Mouse (Mus musculus): ENCODE results near the gene Itgb5.
A peak's percentile ranks its signal among the peaks of the same experiment; 100 is the strongest.

The Itgb5 gene

GRCm38 (mm10) chr16:33879031-33879430 is 49.6 kb downstream of the Itgb5 start:
- DNase-seq = no peak

- DNase-seq = no peak
These were observed 50.1 kb downstream of the Itgb5 start for GRCm38 (mm10) chr16:33879556-33879955.

GRCm38 (mm10) chr16:33880765-33881164 is 51.3 kb downstream of the Itgb5 start:
- no peak for DNase-seq

GRCm38 (mm10) chr16:33882540-33882939 is 53.1 kb downstream of the Itgb5 start:
- no peak for DNase-seq

- DNase-seq = no peak
These were observed 53.8 kb downstream of the Itgb5 start for GRCm38 (mm10) chr16:33883046-33883975.

GRCm38 (mm10) chr16:33884201-33884600 is 54.7 kb downstream of the Itgb5 start:
- no peak for DNase-seq

- no peak for DNase-seq
These were observed 55.6 kb downstream of the Itgb5 start for GRCm38 (mm10) chr16:33885021-33885471.

- DNase-seq = no peak
These were observed 56.3 kb downstream of the Itgb5 start for GRCm38 (mm10) chr16:33885671-33886328.

GRCm38 (mm10) chr16:33886665-33887064 is 57.2 kb downstream of the Itgb5 start:
- DNase-seq = no peak

GRCm38 (mm10) chr16:33887981-33888380 is 58.5 kb downstream of the Itgb5 start:
- no peak for DNase-seq

- DNase-seq = no peak
These were observed 59.6 kb downstream of the Itgb5 start for GRCm38 (mm10) chr16:33889000-33889607.

- no peak for DNase-seq
These were observed 61.6 kb downstream of the Itgb5 start for GRCm38 (mm10) chr16:33891099-33891498.

- peak; percentile 49 for DNase-seq
These were observed 62.3 kb downstream of the Itgb5 start for GRCm38 (mm10) chr16:33891561-33892281.

- no peak for DNase-seq
These were observed 63.1 kb downstream of the Itgb5 start for GRCm38 (mm10) chr16:33892539-33892938.

GRCm38 (mm10) chr16:33893796-33894195 is 64.3 kb downstream of the Itgb5 start:
- DNase-seq = no peak

GRCm38 (mm10) chr16:33894449-33894848 is 65.0 kb downstream of the Itgb5 start:
- no peak for DNase-seq

GRCm38 (mm10) chr16:33895690-33896089 is 66.2 kb downstream of the Itgb5 start:
- DNase-seq = no peak

- DNase-seq = no peak
These were observed 67.3 kb downstream of the Itgb5 start for GRCm38 (mm10) chr16:33896801-33897200.

GRCm38 (mm10) chr16:33903664-33904441 is 74.4 kb downstream of the Itgb5 start:
- no peak for DNase-seq

GRCm38 (mm10) chr16:33904553-33904952 is 75.1 kb downstream of the Itgb5 start:
- no peak for DNase-seq

- no peak for DNase-seq
These were observed 78.8 kb downstream of the Itgb5 start for GRCm38 (mm10) chr16:33908239-33908638.

- no peak for DNase-seq
These were observed 85.5 kb downstream of the Itgb5 start for GRCm38 (mm10) chr16:33914997-33915396.
